Mouse (Mus musculus): ENCODE data around the gene Hmg20b. TPM values are rescaled to one million over a fixed set of nuclear protein-coding genes. Genes with fewer than 3 reads are reported as not detected.

Hmg20b gene
- total RNA-seq (2021), result 102 and 111 TPM in 2 replicates
- long read RNA-seq, transcript Hmg20b-203 (10 exons, 1,540 nt), result minor isoform, 15 of 73 reads
- long read RNA-seq, transcript Hmg20b-201 (9 exons, 1,621 nt), result major isoform, 21 of 73 reads
- long read RNA-seq, transcript Hmg20b-202 (10 exons, 1,463 nt), result minor isoform, 18 of 73 reads
- long read RNA-seq, partial matches to known transcripts, result 7 of 73 reads
- long read RNA-seq, other reads (novel, unspliced or antisense), result 8 of 73 reads

- peak; percentile 99 for DNase-seq
Observed at GRCm38 (mm10) chr10:81350351-81351063, at the start of gene Hmg20b. Gene Hmg20b (minus strand): TSS chr10:81350480.

GRCm38 (mm10) chr10:81399798-81400308 is 49.6 kb upstream of the Hmg20b start:
- DNase-seq, result no peak

- DNase-seq, result no peak
Observed at GRCm38 (mm10) chr10:81399296-81399695, 49.0 kb upstream of the Hmg20b start.

GRCm38 (mm10) chr10:81396749-81397148 is 46.5 kb upstream of the Hmg20b start:
- DNase-seq, result no peak

- DNase-seq, result no peak
Observed at GRCm38 (mm10) chr10:81395865-81396264, 45.6 kb upstream of the Hmg20b start.

GRCm38 (mm10) chr10:81395127-81395526 is 44.8 kb upstream of the Hmg20b start:
- DNase-seq, result peak; percentile 64

- DNase-seq, result no peak
Observed at GRCm38 (mm10) chr10:81393456-81394063, 43.3 kb upstream of the Hmg20b start.

GRCm38 (mm10) chr10:81392781-81393185 is 42.5 kb upstream of the Hmg20b start, which contains the start of gene Smim24:
Gene Smim24 (plus strand): TSS chr10:81393051.
- no peak for DNase-seq

- no peak for DNase-seq
Observed at GRCm38 (mm10) chr10:81392270-81392669, 42.0 kb upstream of the Hmg20b start.

GRCm38 (mm10) chr10:81390678-81390965 is 40.3 kb upstream of the Hmg20b start:
- no peak for DNase-seq

GRCm38 (mm10) chr10:81389801-81390677 is 39.8 kb upstream of the Hmg20b start:
- DNase-seq, result peak; percentile 82

- DNase-seq, result peak; percentile 53
Observed at GRCm38 (mm10) chr10:81389373-81389772, 39.1 kb upstream of the Hmg20b start.

- no peak for DNase-seq
Observed at GRCm38 (mm10) chr10:81388505-81389055, 38.3 kb upstream of the Hmg20b start, which contains the start of gene Gm48552. Gene Gm48552 (plus strand): TSS chr10:81389005.

- DNase-seq, result no peak
Observed at GRCm38 (mm10) chr10:81387716-81388115, 37.4 kb upstream of the Hmg20b start.

GRCm38 (mm10) chr10:81385603-81386306 is 35.5 kb upstream of the Hmg20b start:
- no peak for DNase-seq

GRCm38 (mm10) chr10:81384605-81384982 is 34.3 kb upstream of the Hmg20b start:
- no peak for DNase-seq

- peak; percentile 99 for DNase-seq
Observed at GRCm38 (mm10) chr10:81383802-81384604, 33.7 kb upstream of the Hmg20b start, which contains the start of the genes Dohh and Gm48551. Gene Dohh (plus strand): TSS chr10:81384428. Gene Gm48551 (plus strand): TSS chr10:81384466.

GRCm38 (mm10) chr10:81382039-81382438 is 31.8 kb upstream of the Hmg20b start:
- no peak for DNase-seq

- no peak for DNase-seq
Observed at GRCm38 (mm10) chr10:81379809-81380378, 29.6 kb upstream of the Hmg20b start.

GRCm38 (mm10) chr10:81379183-81379553 is 28.9 kb upstream of the Hmg20b start:
- DNase-seq, result no peak
